Mouse (Mus musculus): Measurements from ENCODE around the gene Tmbim6. TPM values are rescaled to one million over a fixed set of nuclear protein-coding genes. Genes with fewer than 3 reads are reported as not detected.
A peak's percentile ranks its signal among the peaks of the same experiment; 100 is the strongest.

Tmbim6 gene
- polyA plus RNA-seq, 1 experiment from 2014 or later = 290 TPM

DNA sequence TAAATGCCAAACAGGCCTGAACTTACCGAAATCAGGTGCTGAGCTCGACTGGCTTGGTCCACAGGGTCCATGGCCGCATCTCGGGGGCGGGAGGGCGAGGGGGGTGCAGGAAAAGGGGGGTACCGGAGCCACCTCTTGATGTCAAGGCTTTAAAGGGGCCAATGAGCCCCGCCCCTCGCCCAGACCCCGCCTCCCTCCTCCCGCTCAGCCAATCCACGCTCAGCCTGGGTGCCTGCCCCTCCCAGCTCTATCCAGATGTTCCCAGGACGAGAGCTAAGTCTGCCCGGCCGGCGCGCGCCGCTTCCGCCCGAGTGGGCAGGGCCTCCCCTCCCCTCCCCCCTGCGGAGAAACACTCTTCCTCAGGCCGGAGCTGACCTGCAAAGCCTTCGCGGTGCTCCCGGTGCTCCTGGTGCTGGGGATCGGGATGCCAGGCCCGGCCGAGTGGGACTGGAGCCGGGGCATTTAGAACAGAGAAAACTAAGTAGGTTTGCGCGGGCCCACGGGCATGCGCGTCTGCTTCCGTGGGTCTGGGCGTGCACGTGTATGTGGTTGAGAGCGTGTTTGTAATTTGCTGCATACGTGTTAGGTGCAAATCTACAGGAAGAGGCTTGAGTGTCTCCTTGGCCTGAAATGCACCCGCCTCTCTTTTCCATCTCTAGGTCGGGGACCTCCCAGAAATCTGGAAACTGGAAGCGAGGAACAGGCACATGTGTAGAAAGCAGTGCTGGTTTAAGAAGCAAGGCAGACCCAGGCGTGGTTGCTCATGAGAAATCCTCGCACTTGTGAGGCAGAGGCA, 65.1 kb downstream of the Tmbim6 start, which contains the start of gene Nckap5l:
TSS of gene Nckap5l (minus strand) at position 143 of the 796 bp plus-strand sequence.
- peak; percentile 96 for ATAC-seq (replicated peaks; ENCODE audit: extremely low read depth, insufficient read depth, low FRiP score)
- H3K4me1 ChIP-seq (ENCODE audit: control insufficient read depth, insufficient read depth, low read length) = peaks cover 33% of the 10 kb centered on the region
- WGBS = under 1% methylated on average over 43 of the region's 45 CpGs
- H3K27me3 ChIP-seq (ENCODE audit: control insufficient read depth, insufficient read depth, low read length) = no peaks in the 10 kb centered on the region
- H3K36me3 ChIP-seq (ENCODE audit: control insufficient read depth, insufficient read depth) = no peaks in the 10 kb centered on the region
- peak within 1 kb of the TSS; percentile 80 for H3K4me2 ChIP-seq (ENCODE audit: low read depth, low read length)
- H3K9me3 ChIP-seq (replicated peaks; ENCODE audit: control insufficient read depth, low read length) = no peaks in the 10 kb centered on the region
- H3K9ac ChIP-seq (ENCODE audit: low read length) = peak within 1 kb of the TSS; percentile 82
- peak within 1 kb of the TSS; percentile 90 for H3K4me3 ChIP-seq (ENCODE audit: low read length)
- H3K27ac ChIP-seq (ENCODE audit: low read length) = peak within 1 kb of the TSS; percentile 94

Other genes starting within 250 kb of the Tmbim6 start
- gene Kcnh3, start 168.0 kb upstream of the Tmbim6 start, polyA plus RNA-seq (2015; fragmentation: Nextera tagmentation; extraction: Ambion mirVana) = 1.3 TPM in 2 replicates
- 155 and 163 TPM in 2 replicates for gene Mcrs1, start 140.9 kb upstream of the Tmbim6 start, polyA plus RNA-seq (2015; fragmentation: Nextera tagmentation; extraction: Ambion mirVana)
- 36.0 and 46.6 TPM in 2 replicates for gene Prpf40b, start 97.8 kb upstream of the Tmbim6 start, polyA plus RNA-seq (2015; fragmentation: Nextera tagmentation; extraction: Ambion mirVana)
- 0.13 and 0.16 TPM in 2 replicates for gene Fam186b, start 97.0 kb upstream of the Tmbim6 start, polyA plus RNA-seq (2015; fragmentation: Nextera tagmentation; extraction: Ambion mirVana)
- 13.0 and 16.6 TPM in 2 replicates for gene Fmnl3, start 22.4 kb upstream of the Tmbim6 start, polyA plus RNA-seq (2015; fragmentation: Nextera tagmentation; extraction: Ambion mirVana)
- gene Nckap5l, start 64.9 kb downstream of the Tmbim6 start, polyA plus RNA-seq (2015; fragmentation: Nextera tagmentation; extraction: Ambion mirVana) = 6.6 and 7.9 TPM in 2 replicates
- 12.5 and 13.0 TPM in 2 replicates for gene Bcdin3d, start 81.8 kb downstream of the Tmbim6 start, polyA plus RNA-seq (2015; fragmentation: Nextera tagmentation; extraction: Ambion mirVana)
- 0.40 and 0.56 TPM in 2 replicates for gene Faim2, start 135.3 kb downstream of the Tmbim6 start, polyA plus RNA-seq (2015; fragmentation: Nextera tagmentation; extraction: Ambion mirVana)
- gene Aqp2, start 186.2 kb downstream of the Tmbim6 start, polyA plus RNA-seq (2015; fragmentation: Nextera tagmentation; extraction: Ambion mirVana) = 0.09 TPM in 1 of 2 replicates, not detected in the other
- 1.0 and 1.3 TPM in 2 replicates for gene Aqp5, start 197.9 kb downstream of the Tmbim6 start, polyA plus RNA-seq (2015; fragmentation: Nextera tagmentation; extraction: Ambion mirVana)
- not detected in 2 replicates for gene Aqp6, start 208.5 kb downstream of the Tmbim6 start, polyA plus RNA-seq (2015; fragmentation: Nextera tagmentation; extraction: Ambion mirVana)